Mouse (Mus musculus) G1E (cell line): ENCODE results near the gene Vars2.

Experiments used
- CTCF ChIP-seq: IDR thresholded peaks from 2 replicates; pipeline ENCODE4 v1.5.1; 2012; ENCODE audit warnings: low read depth, low read length, inconsistent platforms, mixed read lengths
- GATA1 ChIP-seq: IDR thresholded peaks from 2 replicates; pipeline ENCODE4 v1.6.1; 2012; ENCODE audit warnings: borderline replicate concordance, low read length, inconsistent platforms, mixed read lengths
- POLR2AphosphoS5 ChIP-seq: IDR thresholded peaks from 2 replicates; pipeline ENCODE4 v1.6.1; 2012; ENCODE audit warnings: low read depth, low read length, inconsistent platforms; ENCODE audit not compliant: insufficient replicate concordance

- no peak for TF ChIP-seq POLR2AphosphoS5
- TF ChIP-seq CTCF = no peak
- no peak for TF ChIP-seq GATA1
These were observed 33.4 kb downstream of the Vars2 start for GRCm38 (mm10) chr17:35633992-35634391.
